Mouse (Mus musculus) retina, adult 2 months (tissue): ENCODE data around the gene Npy2r.

Experiments
- DNase-seq: peaks from one replicate; pipeline ENCODE4 v3.0.0-alpha.2; 2012; ENCODE audit warnings: low read depth, low spot score

Gene Npy2r

DNA sequence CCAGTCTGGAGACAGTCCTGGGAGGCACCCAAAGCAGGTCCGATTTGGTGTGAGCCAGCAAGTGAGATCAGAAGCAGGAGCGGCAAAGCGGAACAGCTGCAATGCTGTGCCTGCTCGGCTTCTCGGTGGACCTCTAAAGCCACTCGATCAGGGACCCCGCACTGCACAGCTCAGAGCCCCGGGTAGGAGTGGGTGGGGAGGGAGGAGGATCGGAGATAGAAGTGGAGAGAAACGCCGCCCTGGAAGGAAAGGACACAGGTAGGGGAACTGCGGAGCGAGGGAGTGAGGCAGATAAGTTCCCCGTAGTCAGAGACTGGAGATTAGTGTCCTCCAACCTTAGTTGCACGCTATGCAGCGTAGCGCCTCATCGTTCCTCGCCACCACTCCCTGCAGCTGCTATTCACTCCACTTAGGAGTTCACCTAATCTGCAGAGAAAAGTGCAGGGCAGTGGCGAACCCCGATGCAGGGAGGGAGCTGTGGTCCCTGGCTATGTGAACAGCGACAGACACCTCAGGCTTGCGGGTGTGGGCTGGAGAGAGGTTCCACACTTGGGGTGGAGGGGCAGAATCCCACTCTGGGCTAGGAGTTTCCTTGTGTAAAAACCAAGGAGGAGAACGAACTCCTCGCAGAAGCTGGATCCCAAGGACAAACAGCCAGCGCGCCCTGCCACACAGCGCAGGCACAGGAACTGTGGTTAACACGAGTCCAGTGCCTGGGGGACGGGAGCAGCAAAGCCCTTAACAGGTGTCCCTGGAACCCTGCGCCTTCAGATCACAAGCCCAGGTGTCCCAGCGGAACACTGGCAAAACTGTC is at the start of gene Npy2r:
Gene Npy2r (minus strand): TSS at position 177 of the 814 bp plus-strand sequence.
- DNase-seq, result no peak

DNA sequence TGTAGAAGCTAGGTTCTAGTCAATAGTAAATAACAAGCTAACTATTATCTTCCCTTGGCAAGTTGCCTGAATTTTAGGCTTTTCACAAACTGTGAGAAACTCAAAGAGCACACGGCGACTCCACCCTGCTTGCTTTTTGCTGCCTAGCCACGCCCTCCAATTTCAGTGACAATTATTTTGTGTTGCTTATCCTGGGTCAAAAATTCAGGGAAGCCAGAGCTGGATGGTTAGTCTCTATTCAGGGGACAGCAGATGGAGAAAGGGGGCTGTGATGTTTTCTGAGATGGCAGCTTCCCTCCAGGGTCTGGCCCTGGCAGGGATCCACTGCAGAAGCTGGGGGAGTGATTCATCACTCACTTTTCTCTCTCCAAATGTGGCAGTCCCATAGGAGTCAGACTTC is 9.9 kb upstream of the Npy2r start:
- DNase-seq, result no peak

DNA sequence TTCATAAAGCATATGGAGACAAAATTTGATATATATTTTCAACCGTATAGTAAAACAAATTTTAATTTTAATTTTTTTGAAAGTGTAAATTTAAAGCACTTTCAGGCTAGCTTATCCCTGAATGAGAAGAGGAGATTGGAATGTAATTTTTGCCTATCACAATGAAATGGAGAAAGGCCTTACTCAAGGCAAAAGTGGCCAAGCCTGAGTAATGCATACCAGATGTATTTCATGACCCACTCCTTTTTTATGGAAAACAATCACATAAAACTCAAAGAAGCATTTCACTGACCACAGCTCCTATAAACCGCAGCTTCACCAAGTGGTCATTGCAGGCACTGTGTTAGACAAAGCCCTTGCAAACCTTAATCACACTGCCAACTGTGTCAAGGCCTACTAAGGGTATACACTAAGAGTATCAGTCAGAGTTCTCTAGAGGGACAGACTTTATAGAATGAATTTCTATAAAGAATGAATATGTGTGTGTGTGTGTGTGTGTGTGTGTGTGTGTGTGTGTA is 8.5 kb upstream of the Npy2r start:
- no peak for DNase-seq

DNA sequence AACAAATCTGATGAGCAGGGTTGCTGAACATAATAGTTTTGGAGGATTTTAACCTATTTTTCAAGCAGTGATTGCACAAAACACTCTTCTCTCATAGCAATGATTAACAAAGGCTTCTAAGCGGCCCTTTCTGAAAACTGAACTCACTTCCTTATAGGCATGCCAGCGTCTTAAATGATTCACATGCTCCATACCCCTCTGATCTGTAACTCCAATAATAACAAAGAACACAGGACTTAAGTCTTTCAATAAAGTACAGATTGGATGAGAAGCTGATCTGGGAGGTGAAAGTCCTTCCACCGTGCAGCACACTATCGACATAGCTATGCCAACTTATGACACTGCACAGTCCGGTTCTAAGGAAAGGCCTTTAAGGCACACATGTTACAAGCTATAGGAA is 2.0 kb upstream of the Npy2r start:
- no peak for DNase-seq

DNA sequence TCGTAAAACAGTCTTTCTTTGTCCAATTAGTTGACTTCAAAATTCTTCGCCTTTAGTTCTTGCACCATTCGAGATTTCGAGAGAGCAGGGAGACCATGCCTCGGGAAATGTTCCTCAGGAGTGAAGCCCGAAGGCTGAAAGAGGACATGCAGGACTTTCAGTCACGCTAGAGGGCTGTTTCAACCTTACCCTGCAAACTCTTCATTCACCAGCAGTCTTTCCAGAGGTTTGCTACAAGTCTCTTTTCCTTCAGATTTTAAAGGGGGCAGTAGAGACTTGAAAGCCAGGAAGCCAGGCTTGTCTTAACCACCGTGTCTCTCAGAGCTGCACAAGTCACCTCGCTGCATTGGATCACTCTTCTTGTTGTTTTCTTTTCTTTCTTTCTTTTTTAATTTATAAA is 869 bp upstream of the Npy2r start:
- no peak for DNase-seq

DNA sequence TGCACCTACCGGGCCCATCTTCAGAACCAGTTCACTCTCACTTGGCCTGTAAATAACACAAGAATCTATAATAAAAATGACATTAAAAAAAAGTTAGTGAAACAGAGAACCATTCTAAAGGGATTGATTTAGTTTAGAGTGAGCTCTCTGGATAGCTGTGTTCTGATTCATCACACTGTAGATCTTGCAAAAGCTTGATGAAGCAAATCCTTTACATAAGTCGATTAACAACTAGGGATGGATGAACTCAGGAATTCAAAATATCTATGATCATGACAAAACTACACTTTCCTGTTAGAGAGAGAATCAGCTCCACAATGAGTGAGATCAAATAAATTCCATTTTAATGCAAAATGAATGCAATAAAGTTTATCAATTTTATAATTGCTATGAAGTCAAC is 6.4 kb downstream of the Npy2r start:
- DNase-seq, result no peak

DNA sequence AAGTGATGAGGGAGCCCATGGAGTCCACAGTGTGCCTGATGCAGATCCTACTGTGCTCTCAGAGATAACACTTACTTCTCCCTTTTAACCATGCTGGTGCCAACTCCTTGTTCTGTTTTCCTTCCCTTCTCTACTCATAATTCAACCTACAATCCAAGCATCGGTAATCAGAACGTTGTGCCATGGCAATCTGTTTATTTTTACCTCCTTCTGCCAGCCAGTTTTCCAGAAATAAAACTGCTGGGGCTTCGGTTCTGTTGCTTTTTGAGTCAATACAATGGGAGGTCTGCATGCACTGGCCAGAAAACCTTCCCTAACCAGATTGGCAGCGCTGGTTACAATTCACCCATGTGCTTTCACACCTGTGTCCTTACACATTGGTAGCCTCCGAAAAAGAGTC is 7.9 kb downstream of the Npy2r start:
- DNase-seq, result no peak

DNA sequence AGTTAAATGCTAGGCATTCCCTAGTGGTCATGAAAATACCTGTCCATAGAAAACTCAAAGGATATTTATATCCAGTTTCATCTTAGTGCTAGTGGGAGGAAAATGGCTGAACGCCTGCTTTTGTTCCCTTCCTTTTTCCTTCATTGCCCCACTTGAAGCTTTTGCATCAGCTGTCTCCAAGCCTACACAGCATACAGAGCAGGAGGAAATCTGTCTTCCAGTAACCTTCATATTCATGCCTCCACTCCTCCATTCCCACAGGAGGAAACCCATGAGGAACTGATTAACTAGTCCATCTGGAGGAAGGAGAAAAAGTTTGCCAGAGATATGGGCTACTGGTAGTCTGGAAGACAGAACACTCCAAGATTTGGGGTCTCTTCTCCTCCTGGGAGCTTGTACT is 23.1 kb downstream of the Npy2r start:
- no peak for DNase-seq

DNA sequence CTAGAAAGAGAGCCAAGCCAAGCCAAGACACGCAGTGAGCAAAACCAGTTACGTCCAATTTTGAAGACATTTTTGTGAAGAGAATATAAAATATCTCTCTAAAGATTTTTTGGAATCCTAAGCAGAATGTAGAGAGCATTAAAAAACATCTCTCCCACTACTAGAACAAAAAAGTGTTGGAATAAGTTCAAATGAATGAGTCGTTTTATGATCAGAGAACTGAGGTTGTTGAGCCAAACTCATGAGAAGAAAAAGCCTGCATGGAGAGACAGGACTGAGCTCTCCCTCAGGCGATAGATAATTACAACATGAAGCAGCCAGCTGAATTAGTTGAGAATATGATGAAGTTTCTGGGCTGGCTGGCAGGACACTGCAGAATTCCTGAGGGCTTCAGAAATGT is 49.9 kb downstream of the Npy2r start:
- DNase-seq, result no peak
